Mouse (Mus musculus): ENCODE results near the gene Gm13023.
"Not testable (repeated sequence)": the region's sequence is repeated elsewhere in the genome, so short reads cannot be mapped to it uniquely, and the experiment has no call there.

Gene Gm13023

DNA sequence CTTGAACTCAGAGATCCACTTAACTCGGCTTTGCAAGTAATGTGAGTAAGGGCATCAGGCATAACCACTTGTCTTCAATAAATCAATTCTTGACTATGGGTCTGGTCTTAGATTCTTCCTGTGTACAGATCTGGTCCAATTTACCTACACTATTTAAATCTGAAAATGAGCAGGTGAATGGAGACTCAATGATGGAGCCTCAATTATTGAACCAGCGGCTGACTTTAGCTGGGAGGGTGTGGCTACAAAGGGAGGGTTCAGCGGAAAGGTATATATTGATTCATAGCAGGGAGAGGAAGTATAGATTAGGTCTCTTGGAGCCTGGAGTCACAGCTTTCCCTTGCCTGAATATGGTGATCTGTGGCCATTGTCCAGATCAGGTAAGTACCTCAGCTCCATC is at the start of gene Gm13023:
Gene Gm13023 (plus strand): TSS at position 301 of the 400 bp plus-strand sequence.
- DNase-seq (ENCODE audit: low read depth) = not testable (repeated sequence)

DNA sequence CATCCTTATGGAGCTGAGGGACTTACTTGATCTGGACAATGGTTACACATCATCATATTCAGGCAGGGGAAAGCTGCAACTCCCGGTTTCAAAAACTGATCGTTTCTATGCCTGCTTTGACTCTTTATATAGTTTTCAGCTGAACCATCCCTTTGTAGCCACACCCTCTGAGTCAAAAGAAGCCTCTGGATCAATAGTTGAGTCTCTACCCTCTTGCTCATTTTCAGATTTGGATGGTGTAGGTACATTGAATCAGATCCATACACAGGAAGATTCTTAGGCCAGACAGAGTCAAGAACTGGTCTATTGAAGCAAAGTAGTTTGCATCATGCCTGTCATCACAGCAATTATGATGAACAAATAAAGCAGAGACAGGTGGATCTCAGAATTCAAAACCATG is 26.8 kb downstream of the Gm13023 start, which contains the start of gene Gm13084:
Gene Gm13084 (minus strand): TSS at position 101 of the 400 bp plus-strand sequence.
- DNase-seq (ENCODE audit: low read depth) = no peak
